Mouse (Mus musculus): ENCODE measurements around the gene Ahdc1.

DNA sequence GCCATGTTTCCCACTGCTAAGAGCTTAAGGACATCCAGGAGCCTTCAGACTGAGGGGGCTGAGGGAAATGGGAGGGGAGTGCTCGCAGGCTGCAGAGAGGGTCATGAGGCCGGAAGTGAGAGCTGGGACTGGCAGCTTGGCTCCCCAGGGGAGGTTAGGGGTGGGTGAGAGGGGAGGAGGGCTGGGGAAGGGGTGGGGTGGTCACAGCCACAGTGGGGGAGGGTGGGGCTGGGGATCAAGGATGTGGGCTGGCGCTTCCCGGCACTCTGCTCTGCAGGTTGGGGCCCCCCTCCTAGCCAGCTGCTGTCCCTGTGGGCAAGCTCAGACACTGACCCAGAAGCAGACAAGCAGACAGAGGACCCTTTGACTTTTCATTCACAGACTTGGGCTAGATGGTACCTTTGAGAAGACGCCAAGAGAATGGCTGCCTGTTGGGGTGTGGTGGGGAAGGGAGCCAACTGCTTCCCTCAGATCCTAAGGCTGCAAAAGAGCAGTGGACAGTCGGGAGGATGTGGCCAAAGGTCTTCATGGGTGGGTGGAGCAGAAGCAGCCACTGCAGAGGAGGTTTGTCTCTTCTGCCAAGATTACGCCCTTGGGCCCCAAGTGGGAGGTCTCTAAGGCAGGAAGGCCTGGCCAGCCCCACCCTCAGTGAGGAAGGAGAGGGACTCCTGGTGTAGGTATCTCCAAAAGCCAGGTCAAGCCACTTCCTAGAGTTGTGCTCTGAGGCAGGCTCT, 46.5 kb downstream of the Ahdc1 start:
- TF ChIP-seq CTCF (IDR thresholded peaks at IDR 0.05; ENCODE audit: low read depth, low read length) (no peak), GATA2 (IDR thresholded peaks at IDR 0.05; ENCODE audit: borderline replicate concordance, low read depth, low read length) (no peak), TAL1 (conservative IDR thresholded peaks at IDR 0.05; ENCODE audit: low read depth, low read length) (no peak)

Measured in G1E (cell line).